Mouse (Mus musculus) CH12.LX (cell line): ENCODE measurements around the gene Tmem206. TPM values are rescaled to one million over a fixed set of nuclear protein-coding genes. Genes with fewer than 3 reads are reported as not detected.

Experiments
- DNase-seq: peaks from one replicate; pipeline ENCODE4 v3.0.0-alpha.2; 2013; ENCODE audit errors: extremely low read depth
- H3K27ac ChIP-seq: 2 replicates; pipeline ENCODE4 v1.5.1; 2012; ENCODE audit warnings: low read depth, mild to moderate bottlenecking, control low read depth, moderate library complexity; ENCODE audit not compliant: insufficient read depth
- H3K27me3 ChIP-seq: replicated peaks from 2 replicates; pipeline ENCODE3; 2012; ENCODE audit warnings: inconsistent platforms
- H3K36me3 ChIP-seq, 2 experiments: replicated peaks in 1 of 2; 2 replicates each; pipeline versions ENCODE3 to v1.6.1; 2012; ENCODE audit warnings: inconsistent platforms in 1 of 2, low read length in 1 of 2, mild to moderate bottlenecking in 1 of 2, mixed read lengths in 1 of 2, moderate library complexity in 1 of 2; ENCODE audit not compliant: control insufficient read depth in 1 of 2, insufficient read depth in 1 of 2
- H3K4me1 ChIP-seq, 2 experiments: 2 replicates each; pipeline ENCODE4 v1.6.1; 2012; ENCODE audit warnings: inconsistent platforms in 1 of 2, moderate library complexity in 1 of 2; ENCODE audit not compliant: insufficient read depth in 2 of 2, control insufficient read depth in 1 of 2
- H3K4me2 ChIP-seq: 2 replicates; pipeline ENCODE4 v1.6.1; 2012; ENCODE audit warnings: low read depth, mild to moderate bottlenecking, control low read depth; ENCODE audit not compliant: poor library complexity, insufficient read depth, severe bottlenecking
- H3K4me3 ChIP-seq, 3 experiments: fragments of 150-350 bp in 1 of 3; sonication (generic) in 1 of 3; replicated peaks in 1 of 3; 2 replicates each; pipeline versions ENCODE3 to v1.5.1; 2011 to 2012; ENCODE audit warnings: low read depth in 2 of 3, low read length in 2 of 3, mild to moderate bottlenecking in 2 of 3, moderate library complexity in 2 of 3, control low read depth in 1 of 3, improper control_type of control experiment in 1 of 3, inconsistent platforms in 1 of 3, mixed read lengths in 1 of 3; ENCODE audit not compliant: poor library complexity in 1 of 3
- H3K79me2 ChIP-seq: replicated peaks from 2 replicates; pipeline ENCODE4 v1.6.1; 2012; ENCODE audit warnings: mild to moderate bottlenecking, moderate library complexity; ENCODE audit not compliant: control insufficient read depth, poor library complexity, insufficient read depth, severe bottlenecking; ENCODE audit errors: extremely low read depth
- H3K9ac ChIP-seq: 2 replicates; pipeline ENCODE4 v1.6.1; 2012; ENCODE audit warnings: low read depth, mild to moderate bottlenecking, control low read depth, moderate library complexity; ENCODE audit not compliant: insufficient read depth
- H3K9me3 ChIP-seq: replicated peaks from 2 replicates; pipeline ENCODE3; 2012; ENCODE audit warnings: low read length, inconsistent platforms, mixed read lengths
- BHLHE40 ChIP-seq: IDR thresholded peaks from 2 replicates; pipeline ENCODE4 v1.6.1; 2011; ENCODE audit warnings: mild to moderate bottlenecking, low read depth, low read length, improper control_type of control experiment
- CHD1 ChIP-seq: IDR thresholded peaks from 2 replicates; pipeline ENCODE4 v1.6.1; 2012; ENCODE audit warnings: low read depth, low read length, improper control_type of control experiment, inconsistent platforms
- CHD2 ChIP-seq: IDR thresholded peaks from 2 replicates; pipeline ENCODE4 v1.6.1; 2011; ENCODE audit warnings: low read length, improper control_type of control experiment
- E2F4 ChIP-seq: IDR thresholded peaks from 2 replicates; pipeline ENCODE4 v1.6.1; 2011; ENCODE audit warnings: low read depth, low read length, improper control_type of control experiment; ENCODE audit not compliant: insufficient replicate concordance
- ELF1 ChIP-seq: IDR thresholded peaks from 2 replicates; pipeline ENCODE4 v1.6.1; 2014; ENCODE audit warnings: low read depth, mild to moderate bottlenecking, inconsistent platforms, low read length, improper control_type of control experiment
- EP300 ChIP-seq: IDR thresholded peaks from 2 replicates; pipeline ENCODE4 v1.6.1; 2011; ENCODE audit warnings: low read length, improper control_type of control experiment
- ETS1 ChIP-seq: conservative IDR thresholded peaks from 2 replicates; pipeline ENCODE4 v1.6.1; 2012; ENCODE audit warnings: low read depth, mild to moderate bottlenecking, inconsistent platforms, low read length, improper control_type of control experiment, moderate library complexity
- GABPA ChIP-seq: IDR thresholded peaks from 2 replicates; pipeline ENCODE4 v1.6.1; 2012; ENCODE audit warnings: low read depth, low read length, improper control_type of control experiment, inconsistent platforms; ENCODE audit not compliant: insufficient replicate concordance
- IRF4 ChIP-seq: IDR thresholded peaks from 2 replicates; pipeline ENCODE4 v1.6.1; 2014; ENCODE audit warnings: low read depth, mild to moderate bottlenecking, inconsistent platforms, low read length, improper control_type of control experiment
- JUND ChIP-seq: conservative IDR thresholded peaks from 2 replicates; pipeline ENCODE4 v1.6.1; 2011; ENCODE audit warnings: low read depth, low read length, improper control_type of control experiment
- KAT2A ChIP-seq: IDR thresholded peaks from 2 replicates; pipeline ENCODE4 v1.6.1; 2012; ENCODE audit warnings: low read length, improper control_type of control experiment, inconsistent platforms; ENCODE audit not compliant: insufficient replicate concordance
- MAFK ChIP-seq: IDR thresholded peaks from 2 replicates; pipeline ENCODE4 v1.6.1; 2011; ENCODE audit warnings: low read length, improper control_type of control experiment; ENCODE audit not compliant: insufficient replicate concordance
- MAZ ChIP-seq: IDR thresholded peaks from 2 replicates; pipeline ENCODE4 v1.6.1; 2012; ENCODE audit warnings: low read depth, mild to moderate bottlenecking, inconsistent platforms, low read length, improper control_type of control experiment, moderate library complexity
- MEF2A ChIP-seq: IDR thresholded peaks from 2 replicates; pipeline ENCODE4 v1.6.1; 2014; ENCODE audit warnings: low read depth, mild to moderate bottlenecking, inconsistent platforms, low read length, improper control_type of control experiment, borderline replicate concordance
- MXI1 ChIP-seq: IDR thresholded peaks from 2 replicates; pipeline ENCODE4 v1.6.1; 2011; ENCODE audit warnings: mild to moderate bottlenecking, low read depth, low read length, improper control_type of control experiment
- MYC ChIP-seq: IDR thresholded peaks from 2 replicates; pipeline ENCODE4 v1.6.1; 2011; ENCODE audit warnings: low read depth, mild to moderate bottlenecking, improper control_type of control experiment, low read length
- NRF1 ChIP-seq: IDR thresholded peaks from 2 replicates; pipeline ENCODE4 v1.6.1; 2014; ENCODE audit warnings: low read depth, mild to moderate bottlenecking, inconsistent platforms, low read length, improper control_type of control experiment, moderate library complexity
- PAX5 ChIP-seq: IDR thresholded peaks from 2 replicates; pipeline ENCODE4 v1.6.1; 2012; ENCODE audit warnings: low read length, inconsistent platforms, mixed read lengths
- POLR2A ChIP-seq: IDR thresholded peaks from 2 replicates; pipeline ENCODE4 v1.6.1; 2011; ENCODE audit warnings: low read depth, mild to moderate bottlenecking, improper control_type of control experiment, low read length
- RAD21 ChIP-seq: IDR thresholded peaks from 2 replicates; pipeline ENCODE4 v1.6.1; 2011; ENCODE audit warnings: low read depth, mild to moderate bottlenecking, low read length, improper control_type of control experiment, moderate library complexity
- RCOR1 ChIP-seq: conservative IDR thresholded peaks from 2 replicates; pipeline ENCODE4 v1.6.1; 2012; ENCODE audit warnings: low read depth, mild to moderate bottlenecking, inconsistent platforms, low read length, improper control_type of control experiment
- SIN3A ChIP-seq: IDR thresholded peaks from 2 replicates; pipeline ENCODE4 v1.6.1; 2012; ENCODE audit warnings: low read length, improper control_type of control experiment, inconsistent platforms
- SMC3 ChIP-seq: IDR thresholded peaks from 2 replicates; pipeline ENCODE4 v1.6.1; 2011; ENCODE audit warnings: low read depth, low read length, improper control_type of control experiment
- TBP ChIP-seq: conservative IDR thresholded peaks from 2 replicates; pipeline ENCODE4 v1.6.1; 2011; ENCODE audit warnings: low read depth, low read length, improper control_type of control experiment
- TCF12 ChIP-seq: IDR thresholded peaks from 2 replicates; pipeline ENCODE4 v1.6.1; 2014; ENCODE audit warnings: low read depth, mild to moderate bottlenecking, inconsistent platforms, low read length, improper control_type of control experiment
- UBTF ChIP-seq: IDR thresholded peaks from 2 replicates; pipeline ENCODE4 v1.6.1; 2012; ENCODE audit warnings: low read depth, mild to moderate bottlenecking, inconsistent platforms, low read length, improper control_type of control experiment, moderate library complexity
- USF1 ChIP-seq: IDR thresholded peaks from 2 replicates; pipeline ENCODE4 v1.6.1; 2014; ENCODE audit warnings: low read depth, mild to moderate bottlenecking, inconsistent platforms, low read length, improper control_type of control experiment
- USF2 ChIP-seq: conservative IDR thresholded peaks from 2 replicates; pipeline ENCODE4 v1.6.1; 2011; ENCODE audit warnings: low read depth, low read length, improper control_type of control experiment
- ZKSCAN1 ChIP-seq: IDR thresholded peaks from 2 replicates; pipeline ENCODE4 v1.6.1; 2012; ENCODE audit warnings: low read depth, inconsistent platforms, low read length, improper control_type of control experiment, borderline replicate concordance
- ZMIZ1 ChIP-seq: IDR thresholded peaks from 2 replicates; pipeline ENCODE4 v1.6.1; 2012; ENCODE audit warnings: low read depth, mild to moderate bottlenecking, inconsistent platforms, low read length, improper control_type of control experiment
- ZNF384 ChIP-seq: IDR thresholded peaks from 2 replicates; pipeline ENCODE4 v1.6.1; 2012; ENCODE audit warnings: low read depth, low read length, improper control_type of control experiment, inconsistent platforms
- dilution Hi-C: fragments of 300-500 bp; cut with MboI; formaldehyde crosslinking; loops from 2 replicates; pipeline ENCODE4 v1.14.3; 2020; ENCODE audit warnings: low sequenced_read_pairs; ENCODE audit not compliant: extremely low pct_unique_long_range_greater_than_20kb, extremely low pct_ligation_motif_present
- in situ Hi-C: fragments of 300-500 bp; cut with MboI; formaldehyde crosslinking; loops from 3 replicates; pipeline ENCODE4 v1.14.3; 2019; ENCODE audit warnings: low sequenced_read_pairs, low pct_ligation_motif_present, low pct_unique_long_range_greater_than_20kb, mixed read lengths
- polyA plus RNA-seq: library from polyadenylated mRNA; unstranded; fragments of >175 nt; gene quantifications from 2 replicates; pipeline ENCODE4 v1.2.1, GENCODE M21; 2012; ENCODE audit warnings: low read depth; ENCODE audit not compliant: insufficient read length
- total RNA-seq, 2 experiments: library from RNA; depleted of rRNA; stranded (reverse); fragments of 300-350 nt in 1 of 2; fragments of >200 nt in 1 of 2; gene quantifications; 2 replicates each; pipeline ENCODE4 v1.2.3; 2012 to 2014

Tmem206 gene
- total and polyA plus RNA-seq, 3 experiments = 13.1 to 16.4 (median 15.4) TPM

- no peak overlapping the region for H3K4me3 ChIP-seq
- no peaks in the 10 kb centered on the region for H3K27me3 ChIP-seq
- dilution Hi-C loops = no loop called here
Measured at GRCm38 (mm10) chr1:191311296-191311898, 14.3 kb upstream of the Tmem206 start.

GRCm38 (mm10) chr1:191312513-191312941, 13.2 kb upstream of the Tmem206 start:
- Histone ChIP-seq H3K36me3 (peaks cover 2 to 22% of the 10 kb centered on the region in 2 experiments), H3K27me3 (no peaks in the 10 kb centered on the region), H3K4me2 (peak overlapping the region; percentile 80), H3K9ac (peak overlapping the region; percentile 57), H3K9me3 (peaks cover 3% of the 10 kb centered on the region), H3K4me1 (peaks cover 6 to 23% of the 10 kb centered on the region in 2 experiments), H3K79me2 (no peaks in the 10 kb centered on the region), H3K27ac (peak overlapping the region; percentile 65), H3K4me3 (peak overlapping the region; percentile 51 to 78 (median 60))
- in situ Hi-C loops = loop anchor here (10.0 kb wide), 1 partner anchor 252 kb away; no protein-coding TSS in a partner anchor
- dilution Hi-C loops = no loop called here
- peak; percentile 84 for DNase-seq
- TF ChIP-seq RAD21 (peak; percentile 81), ETS1 (no peak), PAX5 (no peak), MYC (0 out of 2 replicates have a peak, but pooled peaks have one; percentile 22), MEF2A (peak; percentile 62; the same call in 1 of the 2 replicates), TCF12 (peak; percentile 67), POLR2A (peak; percentile 74), BHLHE40 (0 out of 2 replicates have a peak, but pooled peaks have one; percentile 21), JUND (no peak), SMC3 (peak; percentile 69), ZMIZ1 (no peak; the same call in 1 of the 2 replicates), KAT2A (no peak), MXI1 (peak; percentile 19; the same call in 1 of the 2 replicates), CHD1 (no peak), SIN3A (peak; percentile 57), UBTF (no peak), GABPA (no peak), CHD2 (no peak), RCOR1 (peak; percentile 46; the same call in 1 of the 2 replicates), E2F4 (no peak), TBP (no peak), USF2 (no peak), IRF4 (peak; percentile 20; the same call in 1 of the 2 replicates), NRF1 (no peak), EP300 (no peak), MAFK (no peak), USF1 (no peak), ZNF384 (no peak), ELF1 (peak; percentile 79), ZKSCAN1 (no peak)

More at GRCm38 (mm10) chr1:191311296-191311898, 14.3 kb upstream of the Tmem206 start:
- Histone ChIP-seq H3K4me1 (peaks cover 10 to 23% of the 10 kb centered on the region in 2 experiments), H3K9me3 (peaks cover 3% of the 10 kb centered on the region), H3K79me2 (no peaks in the 10 kb centered on the region), H3K27ac (no peak overlapping the region), H3K4me2 (no peak overlapping the region), H3K9ac (no peak overlapping the region), H3K36me3 (peaks cover 4 to 33% of the 10 kb centered on the region in 2 experiments)
- in situ Hi-C loops = loop anchor here (10.0 kb wide), 1 partner anchor 253 kb away; no protein-coding TSS in a partner anchor
- no peak for DNase-seq
- TF ChIP-seq ZKSCAN1 (no peak), MAZ (no peak), TBP (no peak)
